Mouse (Mus musculus) E14TG2a.4 (cell line): Measurements from ENCODE around the gene Bcl2.

ENCODE experiments used
- CTCF ChIP-seq: conservative IDR thresholded peaks from 2 replicates; pipeline ENCODE4 v1.5.1; 2014; ENCODE audit warnings: low read length
- POU5F1 ChIP-seq: IDR thresholded peaks from 2 replicates; pipeline ENCODE4 v1.6.1; 2014; ENCODE audit warnings: low read length, borderline replicate concordance

DNA sequence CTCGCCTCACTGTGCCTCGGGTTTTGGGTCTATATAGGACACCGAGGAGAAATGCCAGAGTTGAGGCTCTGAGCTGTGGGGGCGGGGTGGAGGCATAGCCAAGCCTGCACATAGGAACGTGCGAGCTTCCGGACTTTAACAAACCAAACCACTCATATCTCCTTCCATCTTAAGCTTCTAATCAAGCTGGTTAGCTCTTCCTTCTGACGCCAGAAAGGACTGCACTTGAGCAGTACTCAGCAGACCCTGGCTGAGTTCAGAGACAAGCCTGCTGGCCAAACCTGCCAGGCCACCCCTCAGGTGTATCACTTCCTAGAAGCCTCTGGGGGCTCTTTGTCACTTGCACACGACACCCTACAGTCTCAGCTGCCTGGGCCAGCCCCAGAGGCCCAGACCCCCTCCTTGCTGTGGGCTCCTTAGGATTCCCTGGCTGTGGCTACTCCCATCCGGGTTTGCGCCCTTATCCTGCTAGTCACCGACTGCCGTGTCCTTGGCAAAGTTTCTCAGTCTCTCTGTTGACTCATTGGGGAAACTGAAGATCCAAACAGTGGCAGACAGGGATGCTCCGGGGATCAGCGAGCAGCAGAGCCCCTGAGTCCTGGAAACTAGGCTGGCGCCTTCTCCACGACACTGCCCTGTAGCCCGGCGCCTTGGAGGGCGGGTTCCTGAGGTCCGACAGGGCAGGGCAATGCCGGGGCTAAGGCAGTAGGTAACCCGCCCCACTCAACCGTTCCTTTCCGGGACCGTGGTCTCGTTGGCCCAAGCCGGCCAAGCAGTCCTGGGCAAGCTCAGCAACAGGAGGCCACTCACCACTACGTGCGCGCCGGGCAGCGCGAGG is 44.9 kb upstream of the Bcl2 start:
- no peak for TF ChIP-seq CTCF
- TF ChIP-seq POU5F1 = no peak
